Mouse (Mus musculus) hematopoietic multipotent progenitor cell, adult 10-12 weeks (in vitro differentiated cells): ENCODE data around the gene Timd4. TPM values are rescaled to one million over a fixed set of nuclear protein-coding genes. Genes with fewer than 3 reads are reported as not detected.

Source experiments
- polyA plus RNA-seq: library from polyadenylated mRNA; stranded (reverse); fragments of >175 nt; gene quantifications from 2 replicates; pipeline ENCODE4 v1.2.3, GENCODE M21; 2012; ENCODE audit warnings: low replicate concordance

Gene Timd4
- polyA plus RNA-seq: 0.41 and 1.3 TPM in 2 replicates

DNA sequence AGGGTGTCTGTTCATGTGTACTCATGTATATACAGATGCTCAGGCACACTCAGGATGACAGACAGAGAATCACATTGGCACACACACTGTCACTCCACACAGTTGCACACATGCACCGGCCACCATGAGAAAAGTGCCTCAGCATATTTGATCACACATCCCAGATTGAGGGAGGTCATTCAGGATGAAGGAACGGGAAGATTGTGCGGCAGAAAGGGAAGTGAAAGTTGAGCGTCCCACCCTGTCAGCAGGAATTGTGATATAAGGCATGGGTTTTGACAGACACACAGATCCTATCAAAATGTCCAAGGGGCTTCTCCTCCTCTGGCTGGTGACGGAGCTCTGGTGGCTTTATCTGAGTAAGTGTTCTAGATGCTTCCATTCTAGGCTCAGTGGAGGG lies at the start of gene Timd4:
TSS of gene Timd4 (plus strand) at position 290 of the 400 bp plus-strand sequence.

Other genes starting within 250 kb of the Timd4 start
- gene BC053393, start 239.3 kb upstream of the Timd4 start, polyA plus RNA-seq: not detected in 2 replicates
- gene Dppa1, start 181.5 kb upstream of the Timd4 start, polyA plus RNA-seq: not detected in 2 replicates
- 0.08 and 0.21 TPM in 2 replicates for gene Timd2, start 103.7 kb upstream of the Timd4 start, polyA plus RNA-seq
- gene Havcr1, start 75.7 kb upstream of the Timd4 start, polyA plus RNA-seq: 1.2 and 5.5 TPM in 2 replicates